Mouse (Mus musculus): ENCODE results near the gene Plekhh3. TPM values are rescaled to one million over a fixed set of nuclear protein-coding genes. Genes with fewer than 3 reads are reported as not detected.
A peak's percentile ranks its signal among the peaks of the same experiment; 100 is the strongest.

Gene Plekhh3
- 5.8 and 11.8 TPM in 2 replicates for polyA plus RNA-seq (2016; fragmentation: Nextera tagmentation; extraction: Ambion mirVana)

- H3K4me1 ChIP-seq (replicated peaks), result peaks cover 81% of the 10 kb centered on the region
- H3K4me3 ChIP-seq, result peak within 1 kb of the TSS; percentile 66
- peak within 1 kb of the TSS; percentile 86 for H3K27ac ChIP-seq
- WGBS, result 1% methylated on average over 50 of the region's 50 CpGs
- peak; percentile 98 for DNase-seq (ENCODE audit: low spot score)
- peaks cover 89% of the 10 kb centered on the region for H3K27me3 ChIP-seq (ENCODE audit: insufficient read depth, poor library complexity, severe bottlenecking)
- H3K36me3 ChIP-seq, result peaks cover 23% of the 10 kb centered on the region
- H3K9me3 ChIP-seq, result no peaks in the 10 kb centered on the region
These were observed at the start of gene Plekhh3 for GRCm38 (mm10) chr11:101170811-101171610. Plekhh3 (minus strand) TSS chr11:101171351.

- H3K4me3 ChIP-seq, result no peak overlapping the region
- 52% methylated on average over 2 of the region's 2 CpGs for WGBS
- H3K27ac ChIP-seq, result no peak overlapping the region
- peaks cover 9% of the 10 kb centered on the region; the same call in 1 of the 2 replicates for H3K4me1 ChIP-seq (replicated peaks)
- DNase-seq (ENCODE audit: low spot score), result no peak
- H3K27me3 ChIP-seq (ENCODE audit: insufficient read depth, poor library complexity, severe bottlenecking), result no peaks in the 10 kb centered on the region
- no peaks in the 10 kb centered on the region for H3K9me3 ChIP-seq
- H3K36me3 ChIP-seq, result no peaks in the 10 kb centered on the region
These were observed 49.7 kb upstream of the Plekhh3 start for GRCm38 (mm10) chr11:101220853-101221252.

GRCm38 (mm10) chr11:101218436-101219055 is 47.4 kb upstream of the Plekhh3 start:
- Histone ChIP-seq H3K27me3 (ENCODE audit: insufficient read depth, poor library complexity, severe bottlenecking) (no peaks in the 10 kb centered on the region), H3K4me1 (replicated peaks) (no peaks in the 10 kb centered on the region), H3K9me3 (no peaks in the 10 kb centered on the region), H3K27ac (no peak overlapping the region), H3K36me3 (peaks cover 13% of the 10 kb centered on the region), H3K4me3 (no peak overlapping the region)
- DNase-seq (ENCODE audit: low spot score), result no peak
- WGBS, result 84% methylated on average over 10 of the region's 10 CpGs

GRCm38 (mm10) chr11:101216936-101217335 is 45.8 kb upstream of the Plekhh3 start:
- no peaks in the 10 kb centered on the region for H3K9me3 ChIP-seq
- no peaks in the 10 kb centered on the region for H3K4me1 ChIP-seq (replicated peaks)
- WGBS, result 93% methylated on average over 5 of the region's 5 CpGs
- H3K27me3 ChIP-seq (ENCODE audit: insufficient read depth, poor library complexity, severe bottlenecking), result no peaks in the 10 kb centered on the region
- peaks cover 23% of the 10 kb centered on the region for H3K36me3 ChIP-seq
- no peak overlapping the region for H3K4me3 ChIP-seq
- H3K27ac ChIP-seq, result no peak overlapping the region
- no peak for DNase-seq (ENCODE audit: low spot score)

GRCm38 (mm10) chr11:101211970-101212369 is 40.8 kb upstream of the Plekhh3 start:
- Histone ChIP-seq H3K27me3 (ENCODE audit: insufficient read depth, poor library complexity, severe bottlenecking) (no peaks in the 10 kb centered on the region), H3K27ac (no peak overlapping the region), H3K9me3 (no peaks in the 10 kb centered on the region), H3K36me3 (peaks cover 50% of the 10 kb centered on the region), H3K4me3 (no peak overlapping the region), H3K4me1 (replicated peaks) (no peaks in the 10 kb centered on the region)
- WGBS, result 55% methylated on average over 3 of the region's 3 CpGs
- peak; percentile 33 for DNase-seq (ENCODE audit: low spot score)

GRCm38 (mm10) chr11:101200986-101201385 is 29.8 kb upstream of the Plekhh3 start:
- no peaks in the 10 kb centered on the region for H3K27me3 ChIP-seq (ENCODE audit: insufficient read depth, poor library complexity, severe bottlenecking)
- 0 out of 2 replicates have a peak, but pooled peaks cover 3% of the 10 kb centered on the region for H3K4me1 ChIP-seq (replicated peaks)
- peak overlapping the region; percentile 59; the same call in 1 of the 2 replicates for H3K27ac ChIP-seq
- H3K4me3 ChIP-seq, result no peak overlapping the region
- peaks cover 56% of the 10 kb centered on the region for H3K36me3 ChIP-seq
- no peaks in the 10 kb centered on the region for H3K9me3 ChIP-seq
- 25% methylated on average over 7 of the region's 7 CpGs for WGBS
- DNase-seq (ENCODE audit: low spot score), result no peak

GRCm38 (mm10) chr11:101199555-101199954 is 28.4 kb upstream of the Plekhh3 start:
- Histone ChIP-seq H3K9me3 (no peaks in the 10 kb centered on the region), H3K36me3 (peaks cover 67% of the 10 kb centered on the region), H3K4me3 (no peak overlapping the region), H3K27me3 (ENCODE audit: insufficient read depth, poor library complexity, severe bottlenecking) (no peaks in the 10 kb centered on the region), H3K27ac (no peak overlapping the region), H3K4me1 (replicated peaks) (0 out of 2 replicates have a peak, but pooled peaks cover 3% of the 10 kb centered on the region)
- WGBS, result 95% methylated on average over 3 of the region's 3 CpGs
- no peak for DNase-seq (ENCODE audit: low spot score)

- H3K4me1 ChIP-seq (replicated peaks), result peaks cover 14% of the 10 kb centered on the region
- no peaks in the 10 kb centered on the region for H3K9me3 ChIP-seq
- H3K4me3 ChIP-seq, result no peak overlapping the region
- DNase-seq (ENCODE audit: low spot score), result no peak
- peaks cover 66% of the 10 kb centered on the region for H3K36me3 ChIP-seq
- no peak overlapping the region for H3K27ac ChIP-seq
- H3K27me3 ChIP-seq (ENCODE audit: insufficient read depth, poor library complexity, severe bottlenecking), result no peaks in the 10 kb centered on the region
- 95% methylated on average over 8 of the region's 8 CpGs for WGBS
These were observed 25.0 kb upstream of the Plekhh3 start for GRCm38 (mm10) chr11:101196175-101196574.

- peaks cover 65% of the 10 kb centered on the region for H3K36me3 ChIP-seq
- no peak for DNase-seq (ENCODE audit: low spot score)
These were observed 24.4 kb upstream of the Plekhh3 start for GRCm38 (mm10) chr11:101195571-101195970.

GRCm38 (mm10) chr11:101195101-101195500 is 23.9 kb upstream of the Plekhh3 start:
- Histone ChIP-seq H3K27me3 (ENCODE audit: insufficient read depth, poor library complexity, severe bottlenecking) (no peaks in the 10 kb centered on the region), H3K4me3 (no peak overlapping the region), H3K4me1 (replicated peaks) (peaks cover 22% of the 10 kb centered on the region), H3K9me3 (no peaks in the 10 kb centered on the region), H3K27ac (no peak overlapping the region), H3K36me3 (peaks cover 60% of the 10 kb centered on the region)
- no peak for DNase-seq (ENCODE audit: low spot score)
- 94% methylated on average over 1 of the region's 1 CpGs for WGBS

More at GRCm38 (mm10) chr11:101195571-101195970, 24.4 kb upstream of the Plekhh3 start:
- Histone ChIP-seq H3K27me3 (ENCODE audit: insufficient read depth, poor library complexity, severe bottlenecking) (no peaks in the 10 kb centered on the region), H3K9me3 (no peaks in the 10 kb centered on the region), H3K4me3 (no peak overlapping the region), H3K4me1 (replicated peaks) (peaks cover 17% of the 10 kb centered on the region), H3K27ac (no peak overlapping the region)
- 92% methylated on average over 8 of the region's 8 CpGs for WGBS

GRCm38 (mm10) chr11:101194643-101195042 is 23.5 kb upstream of the Plekhh3 start:
- peaks cover 26% of the 10 kb centered on the region for H3K4me1 ChIP-seq (replicated peaks)
- no peak overlapping the region for H3K4me3 ChIP-seq
- H3K36me3 ChIP-seq, result peaks cover 56% of the 10 kb centered on the region
- H3K27ac ChIP-seq, result no peak overlapping the region
- no peaks in the 10 kb centered on the region for H3K27me3 ChIP-seq (ENCODE audit: insufficient read depth, poor library complexity, severe bottlenecking)
- no peaks in the 10 kb centered on the region for H3K9me3 ChIP-seq
- no peak for DNase-seq (ENCODE audit: low spot score)
- WGBS, result 88% methylated on average over 6 of the region's 6 CpGs

- WGBS, result 90% methylated on average over 5 of the region's 5 CpGs
- Histone ChIP-seq H3K27me3 (ENCODE audit: insufficient read depth, poor library complexity, severe bottlenecking) (no peaks in the 10 kb centered on the region), H3K9me3 (no peaks in the 10 kb centered on the region), H3K4me1 (replicated peaks) (peaks cover 31% of the 10 kb centered on the region), H3K36me3 (peaks cover 51% of the 10 kb centered on the region), H3K4me3 (no peak overlapping the region), H3K27ac (no peak overlapping the region)
- no peak for DNase-seq (ENCODE audit: low spot score)
These were observed 23.0 kb upstream of the Plekhh3 start for GRCm38 (mm10) chr11:101194137-101194536.

GRCm38 (mm10) chr11:101193076-101193475 is 21.9 kb upstream of the Plekhh3 start:
- no peak for DNase-seq (ENCODE audit: low spot score)
- H3K27me3 ChIP-seq (ENCODE audit: insufficient read depth, poor library complexity, severe bottlenecking), result no peaks in the 10 kb centered on the region
- H3K4me1 ChIP-seq (replicated peaks), result peaks cover 42% of the 10 kb centered on the region
- H3K9me3 ChIP-seq, result no peaks in the 10 kb centered on the region
- WGBS, result 89% methylated on average over 7 of the region's 7 CpGs
- H3K27ac ChIP-seq, result 0 out of 2 replicates have a peak overlapping the region, but pooled peaks have one; percentile 30
- no peak overlapping the region for H3K4me3 ChIP-seq
- H3K36me3 ChIP-seq, result peaks cover 40% of the 10 kb centered on the region

All from hindbrain, embryonic 10.5 days (tissue).